Mouse (Mus musculus): ENCODE results near the gene Tbccd1.

Tbccd1 gene

DNA sequence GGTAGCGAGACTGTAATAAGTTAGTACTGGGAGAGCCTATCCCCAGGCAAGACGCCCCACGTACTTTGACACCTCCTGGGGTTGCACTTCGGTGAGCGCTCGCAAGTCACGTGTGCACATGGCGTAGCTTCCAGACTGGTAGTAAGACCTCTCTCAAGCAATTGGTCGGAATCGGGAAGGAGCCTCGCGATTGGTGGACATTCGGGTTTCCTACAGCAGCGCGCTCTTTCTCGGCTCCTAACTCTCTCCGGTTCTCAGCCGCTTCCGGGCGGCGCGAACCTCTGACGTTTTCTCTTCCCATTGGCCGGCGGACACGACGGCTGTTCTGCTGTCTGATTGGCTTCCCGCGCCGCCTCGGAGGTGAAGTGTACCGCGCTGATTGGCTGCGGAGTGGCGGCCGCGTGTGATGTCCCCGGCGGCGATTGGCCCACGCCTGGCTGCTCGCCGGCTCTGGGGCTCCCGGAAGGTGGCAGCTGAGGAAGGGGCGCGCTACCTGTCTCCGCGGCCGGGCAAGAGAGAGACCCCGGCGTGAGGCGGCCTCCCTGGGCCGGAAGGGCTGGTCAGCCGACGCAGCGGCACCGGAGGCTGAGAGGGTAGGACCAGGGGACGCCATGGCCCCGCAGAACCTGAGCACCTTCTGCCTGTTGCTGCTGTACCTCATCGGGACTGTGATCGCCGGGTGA is at the start of gene Tbccd1, which contains the start of gene Dnajb11:
TSS of gene Tbccd1 (minus strand) at position 239 of the 683 bp plus-strand sequence.
TSS of gene Dnajb11 (plus strand) at position 415 of the 683 bp plus-strand sequence.
- in situ Hi-C loops (cut with MseI, MboI), result no loop called here

DNA sequence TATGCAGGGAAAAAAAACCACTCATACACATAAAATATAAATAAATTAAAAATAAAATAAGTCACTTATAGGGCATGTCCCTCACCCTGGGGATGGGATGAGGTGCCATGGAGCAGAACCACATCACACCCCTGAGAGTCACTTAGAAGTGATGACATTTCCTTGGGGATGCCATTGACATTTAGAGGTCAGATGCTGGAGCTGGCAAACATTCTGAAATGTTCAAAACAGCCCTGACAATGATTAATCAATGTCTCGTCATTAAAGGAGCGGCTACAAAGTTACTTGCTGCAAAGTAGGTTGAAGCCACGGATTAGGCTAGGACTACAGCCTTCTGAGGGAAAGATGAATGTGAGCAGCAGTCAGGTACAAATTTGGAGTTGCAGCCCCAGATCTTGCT is 43.9 kb upstream of the Tbccd1 start:
- in situ Hi-C loops (cut with MseI, MboI), result no loop called here

DNA sequence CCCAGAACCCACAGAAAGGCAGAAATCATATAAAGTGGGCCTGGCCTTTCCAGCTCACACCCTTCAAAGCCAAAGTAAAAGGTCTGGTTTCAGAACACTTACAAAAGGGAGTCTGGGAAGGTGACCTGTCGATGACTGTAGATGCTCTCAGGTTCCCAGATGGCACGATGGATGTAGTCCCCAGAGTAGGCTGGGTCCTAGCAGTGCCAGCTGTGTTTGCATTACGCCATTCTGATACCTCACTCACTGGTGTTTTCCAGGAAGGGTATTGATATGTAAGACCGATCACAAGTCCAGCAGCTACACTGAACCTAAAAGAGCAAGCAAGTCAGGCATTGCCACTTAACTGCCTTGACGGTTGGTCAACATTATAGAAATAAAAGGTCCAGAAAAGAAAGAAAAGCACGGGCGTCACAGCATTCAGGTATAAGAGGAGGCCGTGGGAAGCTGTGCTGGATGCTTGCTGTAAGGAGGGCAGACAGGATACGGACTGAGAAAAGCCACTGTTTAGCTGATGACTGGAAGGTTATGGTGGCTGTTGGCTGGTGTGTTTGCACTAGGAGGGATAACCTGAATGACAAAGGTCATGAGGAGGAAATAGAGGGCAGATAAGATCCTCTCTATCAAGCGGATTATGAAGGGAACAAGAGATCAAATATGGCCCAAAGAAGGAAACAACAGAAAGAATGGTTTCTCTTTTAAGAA is 42.5 kb upstream of the Tbccd1 start:
- in situ Hi-C loops (cut with MseI, MboI), result no loop called here

DNA sequence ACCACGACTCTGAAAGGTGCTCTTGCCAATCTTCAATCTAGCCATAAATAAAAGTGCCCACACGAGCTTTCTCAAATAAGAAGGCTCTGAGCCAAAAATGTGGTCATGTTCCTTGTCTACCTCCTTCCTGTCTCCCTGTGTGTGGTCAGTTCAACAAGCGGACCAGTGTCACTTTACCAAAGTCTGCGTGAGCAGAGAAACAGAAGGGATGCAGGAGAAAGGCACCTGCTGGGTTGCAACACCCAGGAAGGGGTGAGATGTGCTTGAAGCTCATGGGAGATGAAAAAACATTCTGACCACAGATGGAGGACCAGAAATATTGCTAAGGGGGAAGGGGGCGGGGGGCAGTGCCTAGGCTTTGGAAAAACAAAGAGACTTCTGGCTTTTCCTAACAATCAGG is 41.9 kb upstream of the Tbccd1 start:
- in situ Hi-C loops (cut with MseI, MboI), result no loop called here

DNA sequence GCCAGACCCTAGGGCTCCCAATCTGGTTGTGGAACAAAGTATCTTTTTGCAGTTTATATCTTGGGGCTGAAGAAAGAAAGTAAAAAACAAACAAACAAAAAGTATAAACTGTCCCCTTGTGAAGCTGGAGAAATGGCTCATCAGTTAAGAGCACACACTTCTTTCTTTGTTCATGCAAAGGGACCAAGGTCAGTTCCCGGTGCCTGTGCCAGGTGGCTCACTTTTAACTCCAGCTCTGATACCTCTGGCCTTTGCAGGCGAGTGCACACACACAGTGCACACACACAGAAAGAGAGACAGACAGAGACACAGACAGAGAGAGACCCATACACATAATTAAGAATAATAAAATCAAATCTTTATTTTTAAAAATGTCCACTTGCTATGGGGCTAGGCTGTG is 39.1 kb upstream of the Tbccd1 start:
- in situ Hi-C loops (cut with MseI, MboI), result no loop called here

DNA sequence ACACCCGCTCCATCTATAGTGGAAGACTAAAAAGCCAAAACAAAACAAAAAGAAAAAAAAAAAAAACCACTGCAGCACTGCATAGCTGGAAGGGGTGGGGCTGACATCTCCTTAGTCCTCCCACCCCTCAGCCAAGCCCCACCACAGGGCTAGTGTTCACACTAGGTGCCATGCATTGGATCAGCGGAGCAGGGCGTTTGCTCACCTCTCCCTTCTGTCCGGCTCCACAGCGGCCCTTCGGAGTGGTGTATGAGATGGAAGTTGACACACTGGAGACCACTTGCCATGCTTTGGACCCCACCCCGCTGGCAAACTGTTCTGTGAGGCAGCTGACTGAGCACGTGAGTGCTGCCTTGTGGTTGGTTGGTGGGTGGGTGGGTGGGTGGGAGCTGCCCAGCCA is 36.6 kb upstream of the Tbccd1 start:
- in situ Hi-C loops (cut with MseI, MboI), result no loop called here

DNA sequence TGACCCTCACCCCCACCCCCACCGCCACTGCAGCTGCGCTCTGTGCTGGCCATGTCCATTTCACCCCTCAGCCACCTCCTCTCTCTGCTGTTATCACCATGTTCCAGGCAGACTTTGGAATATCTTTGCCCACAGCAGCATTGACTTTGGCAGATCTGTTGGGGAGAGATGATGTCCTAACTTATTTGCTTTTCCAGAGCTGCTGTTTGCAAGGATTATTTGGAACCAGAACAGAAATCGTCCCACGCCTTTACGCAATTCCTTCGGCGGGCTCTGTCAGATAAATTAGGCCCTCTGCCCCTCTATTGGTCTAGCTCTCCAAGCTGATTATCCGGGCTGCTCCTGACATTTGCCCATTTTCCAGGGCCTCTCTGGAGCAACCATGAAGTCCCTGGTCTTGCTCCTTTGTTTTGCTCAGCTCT is 34.3 kb upstream of the Tbccd1 start:
- in situ Hi-C loops (cut with MseI, MboI), result no loop called here

DNA sequence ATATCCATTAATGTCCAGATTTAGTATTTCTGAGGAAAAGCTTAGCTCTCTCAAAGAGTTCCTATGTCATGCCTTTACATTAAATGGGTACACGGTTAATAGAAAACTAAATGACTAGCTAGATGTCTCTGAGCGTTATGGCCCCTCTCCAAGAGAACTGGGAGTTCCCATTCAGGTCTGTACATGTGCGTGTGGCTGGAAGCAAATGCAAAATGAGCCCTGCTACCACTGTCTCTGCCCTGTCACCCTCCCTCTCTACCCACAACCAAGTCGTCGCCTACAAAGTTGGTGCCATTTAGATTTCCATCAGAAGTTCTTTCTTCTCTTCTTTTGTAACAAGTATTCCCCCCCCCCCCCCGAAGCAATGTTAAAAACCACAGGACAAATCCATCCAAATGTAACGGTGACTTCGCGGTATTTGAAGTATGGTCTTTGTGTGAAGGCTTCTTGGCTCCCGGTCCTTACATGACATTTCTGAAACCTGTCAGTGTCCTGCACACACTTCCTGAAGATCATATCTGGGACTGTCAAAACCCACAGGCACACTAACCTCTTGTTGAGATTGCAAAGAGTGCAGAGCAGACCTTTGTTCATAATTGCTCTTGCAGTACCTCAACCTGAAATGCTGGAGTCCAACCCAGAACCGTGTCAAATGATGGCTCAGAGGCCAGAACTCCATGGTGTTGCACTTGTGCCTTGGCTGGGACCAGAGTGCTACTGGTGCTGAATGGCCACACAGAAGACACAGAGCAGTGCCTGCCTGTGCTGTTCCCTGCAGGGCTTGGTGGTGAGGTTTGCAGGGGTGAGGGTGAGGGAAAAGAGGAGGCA is 33.4 kb upstream of the Tbccd1 start, which contains the start of gene Ahsg:
TSS of gene Ahsg (plus strand) at position 595 of the 828 bp plus-strand sequence.
- in situ Hi-C loops (cut with MseI, MboI), result no loop called here

DNA sequence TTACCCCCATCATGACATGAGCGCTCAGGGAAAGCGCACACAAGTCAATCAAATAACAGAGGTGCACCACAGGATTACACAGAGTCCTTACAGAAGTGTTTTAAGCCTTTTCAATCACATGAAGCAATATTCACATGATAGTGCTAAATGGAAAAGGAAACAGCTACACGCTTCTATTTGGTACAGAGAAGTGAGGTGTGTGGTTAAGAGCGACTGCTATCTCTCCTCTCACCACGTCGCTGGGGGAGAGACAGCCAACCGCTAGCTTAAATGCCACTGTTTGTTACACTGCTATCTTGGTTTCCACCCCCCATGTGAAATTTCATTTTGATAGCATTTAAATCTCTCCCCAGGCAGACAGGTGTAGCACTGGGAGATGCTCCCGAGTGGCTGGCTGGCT is 32.2 kb upstream of the Tbccd1 start:
- in situ Hi-C loops (cut with MseI, MboI), result no loop called here

DNA sequence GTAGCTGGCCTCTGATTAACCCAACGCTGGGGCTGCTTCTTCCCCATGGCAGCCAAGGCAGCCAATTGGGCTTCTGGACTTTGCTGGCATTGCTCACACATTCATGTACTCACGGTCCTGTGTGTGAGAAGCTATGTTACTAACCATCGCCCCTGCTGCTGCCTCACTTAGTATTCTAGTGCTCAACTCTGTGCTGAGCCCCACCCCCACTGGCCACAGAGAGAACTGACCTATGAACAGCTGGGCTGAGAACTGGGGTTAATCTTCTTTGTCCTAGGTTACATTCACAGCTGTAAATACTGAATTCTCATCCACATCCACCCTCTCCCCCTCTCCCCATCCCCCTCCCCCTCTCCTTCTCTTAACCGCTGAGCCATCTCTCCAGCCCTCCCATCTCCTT is 31.4 kb upstream of the Tbccd1 start:
- in situ Hi-C loops (cut with MseI, MboI), result no loop called here

DNA sequence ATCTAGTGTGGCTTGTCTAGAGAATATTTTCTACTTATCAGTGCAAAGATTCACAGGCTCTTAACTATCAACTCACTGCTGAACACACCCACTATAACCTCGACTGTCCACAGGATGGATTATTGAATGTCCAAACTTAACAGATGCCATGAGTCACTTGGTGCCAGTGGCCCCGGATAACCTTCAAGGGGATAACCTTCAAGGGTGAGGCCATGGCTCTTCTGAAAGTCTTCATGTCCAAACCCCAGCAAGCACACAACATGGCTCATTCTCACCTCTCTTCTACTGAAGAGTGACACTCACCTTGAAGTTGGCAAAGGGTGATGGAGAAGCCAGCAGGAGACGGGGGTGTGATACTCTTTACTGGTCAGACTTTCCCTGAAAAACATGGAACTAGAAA is 29.3 kb upstream of the Tbccd1 start:
- in situ Hi-C loops (cut with MseI, MboI), result no loop called here

DNA sequence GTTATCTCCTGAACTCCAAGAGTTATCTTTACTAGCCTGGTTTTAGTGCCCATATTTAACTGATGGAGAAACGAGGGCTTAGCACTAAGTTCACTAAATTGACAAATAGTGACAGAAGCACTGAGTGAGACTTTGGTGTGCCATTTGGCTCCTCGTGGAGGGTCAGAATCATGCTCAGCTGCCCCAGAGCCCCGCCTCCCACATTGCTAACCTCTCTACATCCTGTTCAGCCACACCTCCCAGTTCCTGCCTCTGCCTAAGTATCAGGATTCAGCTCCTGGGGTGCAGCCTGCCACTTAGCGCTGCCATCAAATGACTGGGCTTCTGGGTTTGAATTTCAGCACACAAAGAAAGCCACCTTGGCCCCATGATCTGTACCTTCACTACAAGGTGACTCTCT is 27.9 kb upstream of the Tbccd1 start:
- in situ Hi-C loops (cut with MseI, MboI), result no loop called here

DNA sequence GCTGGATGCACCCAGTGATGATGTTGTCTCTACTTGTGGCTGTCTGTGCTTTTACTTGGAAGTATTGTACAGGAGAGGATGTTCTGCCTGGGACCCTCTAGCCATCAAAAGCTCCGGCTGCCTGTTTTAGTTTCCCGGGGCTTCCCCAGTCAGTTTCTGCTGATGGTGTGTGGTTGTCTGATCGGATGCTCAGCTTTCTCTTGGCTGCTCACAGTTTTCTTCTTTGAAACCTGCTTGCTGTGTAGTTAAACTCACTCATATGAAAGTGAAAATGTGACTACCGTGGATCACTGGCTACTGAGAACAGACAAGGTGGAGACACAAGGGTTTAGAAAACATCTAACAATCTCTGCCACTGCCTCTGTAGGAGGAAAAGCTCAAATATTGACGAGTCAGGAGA is 26.0 kb upstream of the Tbccd1 start:
- in situ Hi-C loops (cut with MseI, MboI), result no loop called here

DNA sequence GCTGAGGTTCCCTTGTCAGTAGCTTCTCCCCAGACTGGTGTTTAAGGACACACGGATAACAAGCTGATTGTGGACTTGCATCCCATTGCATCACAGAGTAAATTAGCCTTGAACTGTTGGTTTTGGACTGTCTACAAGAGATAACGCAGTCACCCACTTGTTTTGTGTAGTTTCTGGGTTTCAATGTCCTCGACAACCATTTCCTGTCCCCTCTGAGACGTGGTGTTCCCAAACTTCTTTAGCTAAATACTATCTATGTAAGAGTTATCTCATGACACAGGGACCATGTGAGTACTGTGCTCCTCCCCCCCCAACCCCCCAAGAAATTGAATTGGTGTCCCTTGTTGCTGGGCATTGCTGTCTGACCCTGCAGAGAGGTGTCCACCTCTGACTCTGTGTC is 24.0 kb upstream of the Tbccd1 start:
- in situ Hi-C loops (cut with MseI, MboI), result no loop called here

DNA sequence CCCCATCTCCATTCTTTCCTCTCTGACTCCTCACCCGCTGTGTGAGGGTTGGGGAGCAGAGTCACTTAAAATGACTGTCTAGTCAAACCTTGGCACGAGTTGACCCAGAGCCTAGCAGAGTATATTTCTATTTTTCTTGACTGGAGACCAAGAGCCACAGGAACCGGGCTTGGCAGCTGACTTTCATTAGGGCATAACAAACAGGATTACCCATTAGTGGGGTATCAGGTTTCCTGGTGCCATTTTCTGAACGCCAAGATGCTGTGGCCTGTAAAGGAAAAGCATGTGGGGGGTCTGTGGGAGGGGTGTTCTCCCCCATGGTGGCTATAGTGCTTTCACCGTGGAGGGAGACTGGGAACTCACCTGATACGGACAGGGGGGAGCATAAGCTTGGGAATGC is 23.4 kb upstream of the Tbccd1 start:
- in situ Hi-C loops (cut with MseI, MboI), result no loop called here

DNA sequence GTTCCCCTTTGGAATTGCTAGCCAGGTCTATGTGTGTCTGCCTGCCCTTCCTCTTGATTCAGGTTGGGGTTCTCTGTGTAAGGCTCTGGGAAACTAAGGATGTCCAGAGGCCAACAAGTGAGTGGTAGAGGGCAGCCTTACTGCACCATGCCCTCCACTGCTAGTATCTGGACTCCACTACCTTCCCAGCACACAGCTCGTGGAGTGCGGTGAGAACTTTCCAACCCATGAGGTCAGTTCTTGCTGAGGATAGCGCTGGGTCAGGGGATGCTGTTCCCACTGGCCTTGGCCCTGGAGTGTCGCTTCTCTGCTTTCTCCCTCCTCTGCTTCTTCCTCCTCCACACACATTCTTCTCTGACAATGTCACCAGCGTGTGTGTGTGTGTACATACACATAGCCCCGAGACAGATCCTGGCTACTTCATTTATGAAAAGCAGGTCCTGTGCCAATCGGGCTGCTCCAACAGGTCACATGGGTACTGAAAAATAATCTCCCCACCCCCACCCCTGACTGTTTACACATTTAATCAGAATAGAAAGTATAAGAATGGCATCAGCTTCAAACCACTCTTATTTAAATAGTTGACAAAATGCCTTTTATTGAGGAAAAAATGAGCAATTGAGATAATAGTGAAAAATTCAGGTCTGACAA is 22.6 kb upstream of the Tbccd1 start:
- in situ Hi-C loops (cut with MseI, MboI), result loop anchor here (5.0 to 10.0 kb wide), 4 partner anchors 72 to 255 kb away; partner anchors contain the start of gene Hrg (in 2 of the 2)

DNA sequence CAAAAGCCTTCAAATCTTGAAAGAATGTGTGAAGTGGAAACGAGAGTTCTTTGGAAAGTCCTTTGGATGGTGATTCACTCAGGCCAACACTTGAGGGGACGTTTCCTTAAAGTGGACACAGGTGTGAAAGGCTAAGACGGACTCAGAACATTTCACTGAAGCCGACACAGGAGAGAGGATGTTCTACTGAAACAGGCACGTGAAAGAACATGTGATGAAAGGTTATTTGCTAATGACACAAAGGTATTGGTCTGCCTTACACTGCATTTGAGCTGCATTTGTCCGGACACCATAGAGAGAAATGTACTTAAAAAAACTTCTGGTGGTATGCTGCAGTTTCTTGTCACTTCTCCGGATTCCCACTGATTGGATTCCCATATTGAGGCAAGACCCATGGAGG is 21.2 kb upstream of the Tbccd1 start:
- in situ Hi-C loops (cut with MseI, MboI), result loop anchor here (5.0 to 10.0 kb wide), 4 partner anchors 74 to 256 kb away; partner anchors contain the start of gene Hrg (in 2 of the 2)

DNA sequence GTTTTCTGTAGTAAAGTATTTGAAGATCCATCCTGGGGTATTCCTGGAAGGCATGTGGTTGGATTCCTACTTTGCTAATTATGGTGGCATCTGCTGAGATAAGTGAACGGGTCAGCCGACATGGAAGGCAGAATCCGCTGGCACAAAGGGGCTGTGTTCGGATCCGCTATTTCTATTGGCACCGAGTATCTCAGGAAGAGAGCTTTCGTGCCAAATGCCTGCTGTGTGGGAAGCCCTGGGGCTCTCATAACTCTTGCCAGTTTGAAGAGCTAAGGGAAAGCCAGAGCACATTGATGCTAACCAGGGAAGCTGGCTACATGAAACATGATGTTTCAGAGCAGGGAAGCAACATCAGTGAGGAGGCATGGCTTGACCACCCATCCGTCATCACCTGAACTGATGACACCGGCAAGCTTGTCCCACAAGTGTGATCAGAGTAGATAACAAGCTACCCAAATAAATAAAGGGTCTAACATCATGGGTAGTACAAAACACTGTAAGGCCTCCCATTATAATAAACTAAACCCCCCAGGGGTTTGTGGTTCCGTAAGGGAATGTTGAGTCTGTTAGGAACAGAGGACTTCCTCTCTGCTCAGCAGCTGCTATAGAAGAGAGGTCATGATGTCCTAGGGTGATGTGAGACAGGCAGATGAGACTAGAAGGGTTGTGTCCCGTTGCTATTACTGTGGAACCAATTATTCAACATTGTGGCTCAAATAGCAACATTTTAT is 20.4 kb upstream of the Tbccd1 start:
- in situ Hi-C loops (cut with MseI, MboI), result loop anchor here (5.0 to 10.0 kb wide), 4 partner anchors 74 to 257 kb away; partner anchors contain the start of gene Hrg (in 2 of the 2)

DNA sequence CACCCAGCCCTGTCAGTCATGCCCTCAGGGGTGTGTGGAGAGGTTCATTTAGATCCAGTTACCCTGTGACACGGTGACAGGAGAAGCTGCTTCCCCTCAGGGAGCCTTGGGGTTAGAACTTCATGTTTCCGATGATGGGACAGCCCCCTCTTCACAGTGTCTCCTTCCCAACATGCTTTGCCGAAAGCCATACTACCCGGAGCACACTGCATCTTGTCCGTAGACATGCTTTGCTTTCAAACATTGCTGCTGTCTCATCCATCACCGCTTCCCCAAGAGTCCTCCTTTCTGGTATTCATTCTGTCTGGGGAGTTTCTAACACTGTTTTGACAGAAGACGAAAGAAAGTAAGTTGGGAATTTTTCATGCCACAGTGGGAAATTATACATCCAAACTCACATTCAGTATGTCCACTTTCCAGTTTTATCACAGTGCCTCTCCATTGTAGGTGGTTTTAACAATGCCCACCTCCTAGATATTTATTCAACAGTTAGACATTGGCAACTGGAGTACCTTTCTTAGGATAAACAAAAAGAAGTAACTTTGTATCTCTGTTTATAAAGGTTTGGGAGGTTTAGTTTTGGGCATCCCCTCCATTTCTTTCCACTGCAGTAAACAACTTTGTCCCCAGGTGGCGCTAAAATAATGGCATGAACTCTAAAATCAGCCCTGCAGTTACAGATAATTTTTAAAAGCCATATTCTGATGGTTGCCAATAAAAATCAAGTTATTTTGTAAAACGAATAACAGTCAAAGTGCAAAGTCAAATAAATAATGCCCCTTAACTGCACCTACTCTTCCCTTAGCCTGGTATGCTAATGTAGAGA is 19.0 kb upstream of the Tbccd1 start:
- in situ Hi-C loops (cut with MseI, MboI), result loop anchor here (5.0 to 10.0 kb wide), 4 partner anchors 76 to 258 kb away; partner anchors contain the start of gene Hrg (in 2 of the 2)

DNA sequence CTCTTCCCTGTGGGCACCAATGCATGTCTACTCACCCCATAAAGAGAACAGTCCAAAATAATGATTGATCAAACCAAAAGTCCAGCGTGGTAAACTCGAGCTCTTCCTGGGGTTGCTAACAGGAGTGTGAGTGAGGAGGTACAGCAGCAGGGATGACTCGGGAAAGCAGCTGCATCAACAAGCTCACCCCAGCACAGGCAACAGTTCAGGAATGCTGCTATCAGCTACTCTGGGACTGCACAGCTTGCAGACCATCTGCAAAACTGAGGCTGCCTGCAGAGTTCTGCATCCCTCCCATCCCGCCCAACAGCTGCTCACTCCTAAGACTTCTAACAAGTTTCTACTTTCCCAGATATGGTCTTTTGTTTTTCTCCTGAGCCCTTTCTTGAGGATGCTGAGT is 15.9 kb upstream of the Tbccd1 start:
- in situ Hi-C loops (cut with MseI, MboI), result loop anchor here in 1 of 2 experiments (10.0 kb wide), 2 partner anchors 171 to 261 kb away; no protein-coding TSS in a partner anchor

Measured in mouse trophoblast stem cell (cell line).